Mouse (Mus musculus) regulatory T cell (primary cell): ENCODE measurements around the gene Cntn4.

Experiments
- in situ Hi-C: fragments of 300-600 bp; cut with MboI, MseI; formaldehyde crosslinking; loops from one replicate; pipeline ENCODE4 v1.15.1; 2025; ENCODE audit warnings: high pct_unique_total_duplicates

Cntn4 gene

GRCm38 (mm10) chr6:106458166-106458565 is 780.7 kb downstream of the Cntn4 start:
- in situ Hi-C loops: no loop called here

GRCm38 (mm10) chr6:106462403-106462802 is 784.9 kb downstream of the Cntn4 start:
- in situ Hi-C loops: no loop called here

- in situ Hi-C loops: no loop called here
Measured at GRCm38 (mm10) chr6:106463857-106464256, 786.4 kb downstream of the Cntn4 start.

GRCm38 (mm10) chr6:106465766-106466165 is 788.3 kb downstream of the Cntn4 start:
- in situ Hi-C loops: no loop called here

- in situ Hi-C loops: no loop called here
Measured at GRCm38 (mm10) chr6:106466267-106467029, 789.0 kb downstream of the Cntn4 start.

- in situ Hi-C loops: no loop called here
Measured at GRCm38 (mm10) chr6:106471840-106472608, 794.6 kb downstream of the Cntn4 start.

- in situ Hi-C loops: no loop called here
Measured at GRCm38 (mm10) chr6:106473871-106474270, 796.4 kb downstream of the Cntn4 start.

GRCm38 (mm10) chr6:106481533-106481932 is 804.1 kb downstream of the Cntn4 start:
- in situ Hi-C loops: no loop called here

GRCm38 (mm10) chr6:106496303-106496702 is 818.8 kb downstream of the Cntn4 start:
- in situ Hi-C loops: no loop called here

GRCm38 (mm10) chr6:106499166-106499565 is 821.7 kb downstream of the Cntn4 start:
- in situ Hi-C loops: no loop called here

GRCm38 (mm10) chr6:106503961-106504360 is 826.5 kb downstream of the Cntn4 start:
- in situ Hi-C loops: no loop called here

GRCm38 (mm10) chr6:106520367-106520766 is 842.9 kb downstream of the Cntn4 start:
- in situ Hi-C loops: no loop called here

GRCm38 (mm10) chr6:106543500-106543899 is 866.0 kb downstream of the Cntn4 start:
- in situ Hi-C loops: no loop called here

- in situ Hi-C loops: no loop called here
Measured at GRCm38 (mm10) chr6:106561649-106562048, 884.2 kb downstream of the Cntn4 start.

GRCm38 (mm10) chr6:106565316-106565715 is 887.9 kb downstream of the Cntn4 start:
- in situ Hi-C loops: no loop called here

- in situ Hi-C loops: no loop called here
Measured at GRCm38 (mm10) chr6:106565769-106566459, 888.5 kb downstream of the Cntn4 start.

GRCm38 (mm10) chr6:106566929-106567621 is 889.6 kb downstream of the Cntn4 start:
- in situ Hi-C loops: no loop called here

GRCm38 (mm10) chr6:106580124-106580523 is 902.7 kb downstream of the Cntn4 start:
- in situ Hi-C loops: no loop called here

GRCm38 (mm10) chr6:106593756-106594155 is 916.3 kb downstream of the Cntn4 start:
- in situ Hi-C loops: no loop called here

- in situ Hi-C loops: no loop called here
Measured at GRCm38 (mm10) chr6:106617081-106617480, 939.6 kb downstream of the Cntn4 start.

- in situ Hi-C loops: no loop called here
Measured at GRCm38 (mm10) chr6:106621188-106621749, 943.8 kb downstream of the Cntn4 start.
